Comparison of ENCODE assay signal across 8 mouse cellular contexts in the genomic region with DNA sequence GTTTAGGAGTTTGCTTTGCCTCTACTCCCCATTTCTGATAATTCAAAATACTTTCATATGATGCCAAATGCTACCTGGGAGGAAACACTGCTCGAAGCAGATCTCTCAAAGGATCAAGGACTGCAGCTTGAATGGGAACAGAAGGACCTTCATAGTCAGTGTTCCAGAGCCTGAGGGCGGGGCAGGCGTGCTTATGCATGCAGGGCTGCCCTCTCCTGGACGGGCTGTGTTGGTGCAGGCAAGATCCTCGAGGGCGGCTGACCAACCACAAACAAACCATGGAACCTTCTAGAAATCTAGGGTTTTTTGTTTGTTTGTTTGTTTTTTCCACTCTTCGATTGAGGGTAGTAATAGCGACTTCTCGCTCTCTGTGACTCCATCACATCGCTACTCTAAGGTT. TPM values are rescaled to one million over a fixed set of nuclear protein-coding genes. Genes with fewer than 3 reads are reported as not detected.
A peak's percentile ranks its signal among the peaks of the same experiment; 100 is the strongest.
DNase-seq lines count a peak whose midpoint lies in the region; ATAC-seq and TF ChIP-seq lines count a peak whose summit lies in the region.
"Had no signal": no experiment of that assay in that cellular context is flagged by ENCODE, and none has a peak within 500 bp of the region (broad histone marks: within the 10 kb centered on the region; RNA-seq: fewer than 3 reads in every experiment).

No protein-coding gene starts in this region.

- no peak for TF ChIP-seq POLR2A in embryonic fibroblast, embryonic 13.5 days (IDR thresholded peaks at IDR 0.05; ENCODE audit: low read depth, low read length)
- no peak for TF ChIP-seq POLR2A in spleen, adult 2 months (IDR thresholded peaks at IDR 0.05; ENCODE audit: low read depth, low read length)

- H3K27ac ChIP-seq in embryonic fibroblast, embryonic 13.5 days (ENCODE audit: insufficient read depth, low read length) = no peak overlapping the region
- H3K27ac ChIP-seq in spleen, adult 2 months (ENCODE audit: insufficient read depth, low read length) = no peak overlapping the region
- H3K27ac ChIP-seq: macrophage had no signal

- peak; percentile 57 for DNase-seq in G1E (ENCODE audit: low spot score)
- peak; percentile 88 to 91 for DNase-seq in adrenal gland, postnatal 36 days
- DNase-seq in heart, postnatal 25 days (ENCODE audit: low spot score) = peak; percentile 52
- peak; percentile 69 for DNase-seq in layer of hippocampus, adult 9-11 months
- DNase-seq in spleen, adult 2 months (ENCODE audit: low read depth in 1 of 2, low spot score in 2 of 2) = peak; percentile 30 to 68

- no peaks in the 10 kb centered on the region; the same call in 1 of the 2 replicates for H3K4me1 ChIP-seq in G1E (ENCODE audit: insufficient read depth, low read depth, low read length)
- no peaks in the 10 kb centered on the region for H3K4me1 ChIP-seq in embryonic fibroblast, embryonic 13.5 days (ENCODE audit: control insufficient read depth, insufficient read depth, low read length)
- H3K4me1 ChIP-seq in spleen, adult 2 months (ENCODE audit: control insufficient read depth, insufficient read depth, insufficient read length) = no peaks in the 10 kb centered on the region; the same call in 1 of the 2 replicates

- peak; percentile 70; the same call in 1 of the 2 replicates for ATAC-seq in G1E (ENCODE audit: extremely low read depth, insufficient number of reproducible peaks, low FRiP score, poor library complexity, severe bottlenecking)
- peak; percentile 97 for ATAC-seq in megakaryocyte, adult 5-6 weeks (ENCODE audit: poor library complexity, severe bottlenecking)

- intact Hi-C loops in heart, postnatal 25 days (cut with DNase I) = loop anchor here (1.0 to 2.0 kb wide), 2 partner anchors 193 to 329 kb away; a partner anchor contains a TSS

- TF ChIP-seq CTCF in G1E (IDR thresholded peaks at IDR 0.05; ENCODE audit: low read depth, low read length) = peak; percentile 63
- peak; percentile 98 for TF ChIP-seq CTCF in embryonic fibroblast, embryonic 13.5 days (IDR thresholded peaks at IDR 0.05; ENCODE audit: borderline replicate concordance, insufficient read depth, low read length)
- peak; percentile 98 for TF ChIP-seq CTCF in spleen, adult 2 months (IDR thresholded peaks at IDR 0.05; ENCODE audit: extremely low read depth, insufficient read depth, insufficient read length, insufficient replicate concordance)

- H3K27me3 ChIP-seq in G1E (ENCODE audit: insufficient read depth, low read length) = peaks cover 8% of the 10 kb centered on the region
- no peaks in the 10 kb centered on the region for H3K27me3 ChIP-seq in spleen, adult 2 months (ENCODE audit: control insufficient read depth, insufficient read depth, low read length)

- H3K4me3 ChIP-seq in G1E (ENCODE audit: low read depth, low read length) = no peak overlapping the region
- H3K4me3 ChIP-seq in embryonic fibroblast, embryonic 13.5 days (ENCODE audit: insufficient read depth, low read length) = no peak overlapping the region
- H3K4me3 ChIP-seq in spleen, adult 2 months (ENCODE audit: extremely low read depth, insufficient read depth, insufficient read length) = no peak overlapping the region

- H3K36me3 ChIP-seq in G1E (replicated peaks) = no peaks in the 10 kb centered on the region
- no peaks in the 10 kb centered on the region for H3K36me3 ChIP-seq in spleen, adult 2 months (ENCODE audit: control insufficient read depth, insufficient read depth, low read length)

- no peaks in the 10 kb centered on the region for H3K9me3 ChIP-seq in G1E (replicated peaks)

- 31% methylated on average over 10 of the region's 10 CpGs for WGBS in spleen, adult 2 months

RNA-seq across cellular contexts. Expression of a gene that starts 32.0 kb away (rescaled TPM):
- total RNA-seq in G1E (2014; fragmentation: Nextera tagmentation) (not detected in 2 replicates), G1E (2017) (0.06 and 0.33 TPM in 2 replicates)
- not detected in 2 replicates for polyA plus RNA-seq in G1E (2012)
- total RNA-seq in adrenal gland, postnatal 36 days (2021) = 10 to 100 TPM; 18.4 to 26.2 TPM
- 0.70 TPM in 1 of 2 replicates, not detected in the other for polyA plus RNA-seq in embryonic fibroblast, embryonic 13.5 days (2011; ENCODE audit: insufficient read length, low read depth, missing spikeins)
- not detected for total RNA-seq in heart, postnatal 25 days (2021)
- total RNA-seq in megakaryocyte, adult 5-6 weeks (2015) = not detected in 2 replicates
- not detected in 2 replicates for total RNA-seq in megakaryocyte, adult 5-6 weeks (2017)
- polyA plus RNA-seq in spleen, adult 2 months (2012; rRNA removed) = 0.08 and 0.29 TPM in 2 replicates
- polyA plus RNA-seq: macrophage had no signal

Comparison
In these comparisons a context has a peak if more than half of its experiments do, and no peak if none do; other contexts are left out.
1. RNA of a gene that starts 32.0 kb away (total RNA-seq): 18.4 to 26.2 TPM in adrenal gland, postnatal 36 days; 0.06 to 0.33 TPM in G1E, not detected in heart, postnatal 25 days and not detected in megakaryocyte, adult 5-6 weeks; every median in the first group is over 10 times any median in the second.
2. Peak in every context shown above with its lines, with median percentiles within 50 percentile points of each other: DNase-seq and CTCF ChIP-seq.